Mouse (Mus musculus): ENCODE data around the gene Arhgef2.

The Arhgef2 gene

DNA sequence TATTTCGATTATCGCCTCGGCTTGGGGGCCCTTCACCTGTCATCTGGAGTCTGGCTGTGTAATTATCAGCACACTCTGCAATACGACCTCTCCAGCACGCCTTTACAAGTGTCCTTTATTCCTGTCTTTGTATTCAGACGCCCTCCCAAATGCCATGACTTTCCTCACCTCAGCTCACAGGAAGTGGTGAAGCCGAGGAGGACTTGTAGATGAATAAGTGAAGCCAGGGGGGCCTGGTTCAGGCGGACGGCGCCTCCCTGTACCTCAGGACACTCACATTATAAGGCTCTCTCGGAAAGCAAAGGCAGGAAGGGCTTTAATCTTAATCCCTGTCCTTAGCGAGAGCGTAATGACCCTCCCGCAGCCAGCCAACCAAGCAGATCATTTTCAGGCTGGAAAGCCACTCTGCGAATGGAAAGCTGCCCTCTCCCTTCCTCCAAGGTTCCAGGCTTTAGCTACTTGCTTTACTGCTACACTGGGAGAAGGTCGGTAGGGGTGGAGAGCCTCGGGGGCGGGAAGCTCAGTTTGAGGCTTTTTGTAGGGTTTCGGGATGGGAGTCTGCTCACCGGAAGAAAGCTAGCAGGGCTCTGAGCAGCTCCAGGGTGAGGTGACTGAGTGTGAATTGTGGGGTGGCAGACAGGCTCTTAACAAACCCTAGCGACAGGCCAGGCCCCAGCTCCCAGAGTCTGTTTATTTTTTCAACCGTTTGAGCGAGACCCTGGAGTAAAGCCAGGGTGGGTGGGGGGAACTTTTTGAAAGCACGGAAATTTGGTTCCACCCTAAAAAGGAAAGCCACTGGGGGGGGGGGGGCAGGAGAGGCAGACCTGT lies 16.6 kb downstream of the Arhgef2 start:
- DNase-seq, result peak; percentile 80

DNA sequence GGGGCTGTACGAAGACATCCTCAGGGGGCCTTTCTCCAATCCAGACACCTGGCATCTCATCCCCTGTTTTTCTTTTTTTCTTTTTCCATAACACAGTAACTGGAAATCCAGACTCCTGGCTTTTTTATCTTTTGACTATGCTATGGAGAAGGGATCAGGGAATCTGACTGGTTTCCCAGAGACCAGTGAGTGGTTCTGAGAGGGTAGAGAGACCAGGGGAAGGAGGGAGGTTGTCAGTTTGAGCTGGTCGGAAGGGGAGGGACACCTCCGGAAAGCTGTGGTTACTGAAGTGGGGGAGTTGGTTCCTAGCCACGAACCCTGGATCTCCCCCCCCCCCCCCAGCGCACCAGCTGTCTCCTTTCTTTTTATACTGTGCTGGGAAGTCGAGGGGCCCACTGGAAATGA lies 17.2 kb downstream of the Arhgef2 start:
- peak; percentile 66 for DNase-seq

DNA sequence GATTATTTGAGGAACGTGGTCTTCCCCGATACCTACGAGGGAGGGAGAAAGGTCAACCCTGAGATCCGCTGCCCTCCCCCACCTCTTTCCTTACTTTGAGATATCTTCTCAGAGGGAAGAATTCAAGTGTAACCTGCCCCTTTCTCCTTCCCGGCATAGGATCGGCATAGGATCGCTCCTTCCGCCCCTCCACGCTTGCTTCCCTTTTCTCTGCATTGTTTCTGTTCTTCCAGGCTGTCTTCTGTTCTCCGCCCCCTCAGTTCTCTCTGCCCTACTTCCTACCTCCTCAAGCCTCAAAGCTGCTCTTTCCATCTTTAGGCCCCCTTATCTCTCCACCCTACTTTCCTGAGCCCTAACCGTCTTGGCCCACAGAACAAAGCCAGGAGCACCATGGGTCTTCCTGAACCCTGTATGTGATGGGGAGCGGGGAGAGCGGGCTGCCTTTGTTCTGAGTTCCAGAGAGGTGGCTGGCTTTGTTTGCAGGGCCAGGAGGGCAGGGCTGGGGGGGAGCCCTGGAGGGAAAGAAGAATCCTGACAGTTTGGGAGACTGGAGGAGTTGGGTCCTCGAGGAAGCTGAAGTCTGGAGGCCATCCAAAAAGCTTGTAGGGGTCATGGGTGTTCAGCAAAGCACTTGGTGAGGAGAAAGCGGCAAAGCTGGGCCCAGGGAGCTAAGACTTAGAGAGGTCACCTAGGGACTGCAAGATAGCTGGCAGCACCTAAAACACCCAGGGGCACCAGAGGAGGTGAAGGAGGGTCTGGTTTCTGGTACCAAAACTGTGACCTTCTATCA lies 17.8 kb downstream of the Arhgef2 start:
- peak; percentile 71 for DNase-seq

DNA sequence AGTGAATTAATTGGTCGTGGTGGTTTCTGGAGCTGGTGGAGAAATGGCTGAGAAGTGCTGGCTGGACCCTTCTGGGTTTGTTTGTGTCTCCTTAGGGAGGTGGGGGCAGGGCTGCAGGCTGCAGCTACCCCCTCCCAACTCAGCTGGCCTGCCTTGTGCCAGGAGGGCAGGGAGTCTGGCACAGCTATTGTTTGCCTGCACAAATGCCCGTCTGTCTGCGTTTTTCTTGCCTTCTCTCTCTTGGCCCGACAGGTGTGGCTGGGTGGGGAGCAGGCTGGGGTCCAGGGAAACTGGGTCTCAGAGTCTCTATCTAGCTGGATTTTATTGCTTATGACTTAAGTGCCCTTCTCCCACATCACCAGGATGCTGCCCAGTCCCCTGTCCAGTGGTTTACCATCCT lies 18.6 kb downstream of the Arhgef2 start:
- DNase-seq, result peak; percentile 31

DNA sequence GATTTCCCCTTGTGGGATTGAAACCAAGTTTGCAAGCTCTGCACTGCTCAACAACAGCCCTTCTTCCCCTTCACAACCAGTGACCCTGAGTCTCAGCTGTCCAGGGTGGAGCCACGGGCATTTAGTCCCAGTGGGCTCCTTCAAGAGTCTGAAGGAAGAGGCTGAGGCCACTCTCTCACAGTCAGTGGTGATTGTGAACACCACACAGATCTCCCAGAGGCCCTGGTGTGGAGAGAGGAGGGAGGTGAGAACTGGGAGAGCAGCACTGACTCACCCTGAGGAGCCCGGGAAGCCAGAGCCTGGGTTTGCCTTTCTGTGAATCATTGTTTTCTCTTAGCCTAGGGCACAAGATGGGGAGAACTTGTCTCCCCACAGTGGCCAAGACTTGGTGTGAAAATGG lies 19.2 kb downstream of the Arhgef2 start:
- peak; percentile 37 for DNase-seq

DNA sequence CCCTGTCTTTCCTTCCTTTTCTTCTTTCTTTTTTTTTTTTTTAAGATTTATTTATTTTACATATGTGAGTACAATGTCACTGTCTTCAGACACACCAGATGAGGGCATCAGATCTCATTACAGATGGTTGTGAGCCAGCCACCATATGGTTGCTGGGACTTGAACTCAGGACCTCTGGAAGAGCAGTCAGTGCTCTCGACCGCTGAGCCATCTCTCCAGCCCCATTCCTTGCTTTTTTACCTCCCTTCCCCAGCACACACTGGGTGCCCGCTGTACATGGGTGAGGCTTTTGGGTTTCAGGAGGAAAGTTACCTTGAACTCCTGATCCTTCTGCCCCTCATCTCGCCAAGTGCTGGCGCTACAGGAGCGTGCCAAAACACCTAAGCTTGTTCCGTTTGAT lies 19.8 kb downstream of the Arhgef2 start:
- peak; percentile 7 for DNase-seq

DNA sequence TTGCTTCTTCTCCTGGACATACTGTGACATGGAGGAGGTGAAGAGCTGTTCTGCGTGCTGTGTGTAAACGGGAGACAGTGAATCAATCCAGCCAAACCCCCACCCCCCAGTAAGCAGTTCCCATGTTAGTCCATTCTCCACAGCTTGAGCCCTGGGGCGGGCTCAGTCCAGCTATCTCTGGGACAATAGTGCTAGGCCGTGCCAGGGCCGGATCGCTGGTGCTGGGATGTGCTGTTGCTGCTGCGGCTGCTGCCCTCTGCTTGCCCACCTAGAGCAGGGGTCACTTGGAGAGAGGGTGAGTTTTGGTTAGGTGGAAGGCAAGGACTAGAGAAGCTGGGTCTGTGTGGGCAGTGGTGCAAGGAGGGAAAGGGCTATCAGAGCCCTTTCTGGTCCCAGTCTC lies 20.6 kb downstream of the Arhgef2 start:
- DNase-seq, result peak; percentile 38

DNA sequence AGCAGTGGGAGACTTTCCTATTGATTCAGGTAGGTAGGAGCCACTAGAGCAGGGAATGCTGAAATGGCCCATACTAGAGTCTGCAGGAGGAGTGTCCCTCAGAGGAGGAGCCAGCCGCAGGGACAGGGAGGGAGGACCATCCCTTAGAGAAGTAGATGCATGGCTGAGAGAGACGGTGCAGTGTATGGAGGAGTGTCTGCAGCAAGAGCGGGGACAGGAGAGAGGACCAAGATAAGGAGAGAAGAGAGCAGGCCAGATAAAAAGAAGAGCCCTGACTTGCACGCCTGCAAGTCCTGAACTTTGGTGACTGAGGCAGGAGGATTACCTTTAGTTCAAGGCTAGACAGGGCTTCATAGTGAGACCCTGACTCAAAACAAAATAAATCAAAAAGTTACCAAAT lies 21.3 kb downstream of the Arhgef2 start:
- DNase-seq, result peak; percentile 37

DNA sequence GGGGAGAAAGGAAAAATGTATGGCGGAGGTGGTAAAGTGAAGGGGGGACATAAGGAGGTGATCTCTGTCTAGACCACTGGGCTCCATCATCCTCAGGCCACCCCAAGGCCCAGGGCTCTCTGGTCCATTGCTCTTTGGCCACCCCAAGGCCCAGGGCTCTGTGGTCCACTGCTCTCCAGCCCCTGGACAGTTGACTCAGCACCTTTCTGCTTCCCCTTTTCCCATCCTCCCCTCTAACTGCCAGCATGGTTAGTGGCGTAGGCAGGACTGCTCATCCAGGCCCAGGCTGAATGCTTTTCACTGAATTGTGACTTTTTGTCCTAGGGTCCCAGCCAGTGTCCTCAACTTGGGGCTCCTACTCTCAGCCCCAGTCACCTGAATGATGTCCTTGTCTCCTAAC lies 21.8 kb downstream of the Arhgef2 start:
- peak; percentile 70 for DNase-seq

DNA sequence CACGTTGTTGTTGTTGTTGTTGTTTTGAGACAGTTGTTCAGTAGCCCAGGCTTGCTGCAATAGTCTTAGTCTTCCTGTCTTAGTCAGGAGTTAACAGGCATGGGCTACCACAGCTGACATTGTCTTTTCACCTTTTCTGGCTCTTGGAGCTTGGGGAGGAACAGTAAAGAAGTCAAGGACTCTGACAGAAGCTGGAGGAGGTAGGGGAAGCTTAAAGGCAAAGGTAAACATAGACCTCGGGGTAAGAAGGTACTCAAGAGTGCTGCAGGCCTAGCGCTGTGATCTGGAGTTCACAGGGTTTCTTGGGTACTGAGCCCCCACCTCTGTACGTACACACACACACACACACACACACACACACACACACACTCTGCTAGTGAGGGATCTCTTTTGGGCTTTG lies 23.0 kb downstream of the Arhgef2 start:
- DNase-seq, result no peak

DNA sequence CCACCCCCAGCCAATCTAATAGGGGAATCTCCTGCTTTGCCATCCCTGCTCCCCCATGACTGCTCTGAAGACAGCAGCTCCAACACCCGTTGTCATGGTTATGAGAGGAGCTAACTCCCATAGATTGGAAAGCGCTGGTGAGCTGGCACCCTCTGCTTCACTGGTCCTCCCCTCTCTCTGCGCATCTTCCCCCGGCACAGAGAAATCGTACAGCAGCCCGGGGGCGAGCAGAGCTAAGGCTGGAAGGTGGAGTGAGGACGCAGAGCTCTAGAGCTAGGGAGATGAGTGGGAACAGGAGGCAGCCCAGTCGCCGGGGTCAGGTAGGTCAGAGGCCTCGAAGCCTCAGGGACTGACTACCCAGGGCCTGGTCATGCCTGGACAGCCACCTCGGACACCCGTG lies 23.5 kb downstream of the Arhgef2 start:
- peak; percentile 21 for DNase-seq

DNA sequence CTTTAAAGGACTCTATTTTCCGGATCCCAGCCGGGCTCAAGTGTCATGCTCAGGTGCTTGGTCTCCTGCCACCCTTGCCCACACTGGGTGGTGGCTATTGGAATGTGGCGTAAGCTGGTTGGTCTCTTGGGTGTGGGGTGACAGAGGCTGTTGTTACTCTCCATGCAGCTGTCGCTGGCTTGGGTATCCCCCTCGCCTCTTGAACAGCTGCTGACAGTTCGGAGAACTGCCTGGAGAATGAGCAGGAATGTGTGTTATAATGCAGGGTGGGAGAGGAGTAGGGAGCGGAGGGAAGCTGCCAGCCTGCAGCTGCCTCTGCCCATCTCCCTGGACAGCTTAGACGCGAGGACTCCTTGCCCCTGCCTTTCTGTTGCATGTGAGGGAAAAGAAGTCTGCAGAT lies 24.3 kb downstream of the Arhgef2 start:
- peak; percentile 10 for DNase-seq

DNA sequence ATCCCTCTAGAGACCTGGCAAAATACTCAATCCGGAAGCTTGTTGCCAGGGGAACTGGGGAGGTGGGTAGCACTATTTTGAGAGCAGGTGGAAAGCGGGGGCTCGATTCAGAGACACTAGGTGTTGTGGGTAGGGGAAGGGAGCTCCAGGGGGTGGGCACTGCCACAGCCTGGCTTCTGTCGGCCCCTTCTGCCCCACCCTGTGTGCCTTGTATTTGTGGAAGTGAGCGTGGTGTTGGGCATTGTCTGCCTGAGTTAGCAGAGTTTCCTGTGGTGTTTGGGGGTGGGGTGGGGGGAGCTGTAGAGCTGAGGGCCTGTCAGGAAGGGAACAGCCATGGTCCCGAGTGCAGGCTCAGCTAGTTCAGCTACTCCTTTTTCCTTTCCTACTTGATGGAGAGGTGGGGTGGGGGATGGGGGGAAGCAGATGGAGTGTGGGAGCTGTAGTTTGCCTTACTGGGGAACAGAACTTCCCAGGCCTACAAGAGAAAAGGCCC lies 25.1 kb downstream of the Arhgef2 start:
- DNase-seq, result peak; percentile 77

DNA sequence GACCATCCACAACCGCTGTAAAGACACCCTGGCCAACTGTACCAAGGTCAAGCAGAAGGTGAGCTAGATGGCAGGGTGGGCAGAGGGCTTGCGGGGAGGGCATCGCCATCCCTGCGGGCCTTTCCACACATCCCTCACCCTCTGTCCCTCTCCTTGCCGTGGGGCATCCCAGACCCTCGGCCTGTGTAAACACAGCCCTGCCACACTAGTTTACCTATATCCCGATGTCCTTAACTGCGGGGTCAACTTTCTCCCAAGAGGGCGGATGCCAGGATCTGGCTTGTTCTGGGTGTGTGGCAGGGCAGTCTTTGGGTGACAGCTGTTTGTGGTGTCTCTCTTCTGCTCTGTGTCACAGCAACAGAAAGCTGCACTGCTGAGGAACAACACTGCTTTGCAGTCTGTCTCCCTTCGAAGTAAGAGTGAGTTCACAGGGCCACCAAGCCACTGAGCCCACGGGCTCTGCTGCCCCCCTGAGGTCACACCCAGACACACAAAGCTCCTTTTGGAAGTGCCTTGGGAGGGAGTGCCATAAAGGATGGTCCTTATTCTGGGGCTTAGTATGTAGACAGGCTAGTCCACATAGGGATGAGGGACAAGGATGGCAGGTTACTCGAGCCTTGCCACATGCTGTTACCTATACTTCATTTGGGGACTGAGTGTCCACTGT lies 26.3 kb downstream of the Arhgef2 start:
- DNase-seq, result peak; percentile 56

DNA sequence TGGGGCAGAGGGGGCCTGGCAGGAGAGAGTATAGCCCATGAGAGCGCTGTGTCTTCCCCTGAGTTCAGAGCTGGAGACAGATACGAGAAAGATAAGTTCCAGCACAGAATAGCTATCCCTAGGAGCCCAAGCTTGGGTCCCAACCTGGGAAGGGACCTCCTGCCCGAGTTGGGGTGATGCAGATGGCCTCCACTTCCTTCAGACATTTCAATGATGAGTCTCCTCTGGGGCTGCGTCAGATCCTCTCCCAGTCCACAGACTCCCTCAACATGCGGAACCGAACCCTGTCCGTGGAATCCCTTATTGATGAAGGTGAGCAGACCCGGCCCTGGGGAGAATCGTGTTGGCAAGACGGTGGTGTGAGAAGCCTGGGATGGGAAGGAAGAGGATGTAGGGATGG lies 27.3 kb downstream of the Arhgef2 start:
- DNase-seq, result no peak

DNA sequence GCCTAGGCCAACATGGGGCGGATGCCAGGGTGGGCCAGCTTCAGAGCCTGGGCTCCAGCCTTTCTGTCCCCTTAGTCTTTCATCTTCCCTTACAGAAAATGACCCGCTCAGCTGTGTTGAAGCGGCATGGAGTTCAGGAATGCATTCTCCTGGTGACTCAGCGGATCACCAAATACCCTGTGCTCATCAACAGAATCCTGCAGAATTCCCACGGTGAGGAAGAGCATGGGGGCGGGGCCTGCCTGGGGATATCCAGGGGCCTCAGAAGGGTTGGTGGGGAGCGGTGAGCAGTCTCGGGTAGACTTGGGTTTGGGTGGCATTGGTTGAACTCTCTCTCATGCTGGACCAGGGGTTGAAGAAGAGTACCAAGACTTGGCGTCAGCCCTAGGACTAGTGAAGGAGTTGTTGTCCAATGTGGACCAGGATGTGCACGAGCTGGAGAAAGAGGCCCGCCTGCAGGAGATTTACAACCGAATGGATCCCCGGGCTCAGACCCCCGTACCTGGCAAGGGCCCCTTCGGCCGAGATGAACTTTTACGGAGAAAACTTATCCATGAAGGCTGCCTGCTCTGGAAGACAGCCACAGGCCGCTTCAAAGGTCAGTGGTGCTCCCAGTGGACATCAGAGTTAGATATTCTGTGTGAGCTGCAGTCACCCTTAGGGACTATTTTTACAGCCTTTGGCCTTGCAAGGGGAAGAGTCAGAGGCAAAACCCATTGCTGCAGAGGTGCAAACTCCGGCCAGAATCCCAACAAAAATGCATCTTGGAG lies 29.9 kb downstream of the Arhgef2 start:
- DNase-seq, result peak; percentile 60

DNA sequence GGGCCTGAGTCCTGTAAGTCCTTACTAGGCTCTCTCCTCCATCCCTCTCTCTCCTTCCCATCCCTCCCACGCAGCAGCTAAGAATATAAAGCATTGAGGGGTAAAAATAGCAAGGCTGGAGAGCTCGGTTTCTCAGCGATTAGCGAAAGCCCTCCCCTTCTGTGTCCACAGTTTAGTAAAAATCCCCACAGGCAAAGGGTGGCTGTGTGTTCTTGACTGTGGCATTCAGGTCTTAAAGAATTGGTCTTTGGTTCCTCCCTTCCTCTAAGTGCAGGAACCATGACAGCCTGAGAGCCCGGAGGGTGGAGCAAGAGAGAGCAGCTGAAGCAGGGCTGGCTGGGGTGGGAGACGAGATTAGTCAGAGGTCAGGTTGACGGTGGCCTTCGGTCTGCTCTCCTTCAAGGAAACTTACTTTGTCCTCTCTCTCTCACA lies 30.8 kb downstream of the Arhgef2 start:
- peak; percentile 40 for DNase-seq

DNA sequence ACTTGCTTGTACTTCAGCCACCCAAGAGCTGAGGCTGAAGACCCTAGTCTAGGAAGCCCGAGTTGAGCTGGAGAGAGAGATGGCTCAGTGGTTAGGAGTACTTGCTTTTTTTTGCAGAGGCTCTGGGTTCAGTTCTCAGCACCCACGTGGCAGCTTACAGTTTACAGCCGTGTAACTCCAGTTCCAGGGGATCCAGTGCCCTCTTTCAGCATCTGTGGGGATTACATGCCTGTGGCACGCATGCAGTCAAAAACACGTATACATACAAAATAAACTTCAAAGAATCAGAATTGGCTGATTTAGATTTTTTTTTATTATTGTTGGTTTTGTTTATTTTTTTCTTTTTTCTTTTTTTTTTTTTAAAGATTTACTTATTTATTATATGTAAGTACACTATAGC lies 31.4 kb downstream of the Arhgef2 start:
- peak; percentile 23 for DNase-seq

DNA sequence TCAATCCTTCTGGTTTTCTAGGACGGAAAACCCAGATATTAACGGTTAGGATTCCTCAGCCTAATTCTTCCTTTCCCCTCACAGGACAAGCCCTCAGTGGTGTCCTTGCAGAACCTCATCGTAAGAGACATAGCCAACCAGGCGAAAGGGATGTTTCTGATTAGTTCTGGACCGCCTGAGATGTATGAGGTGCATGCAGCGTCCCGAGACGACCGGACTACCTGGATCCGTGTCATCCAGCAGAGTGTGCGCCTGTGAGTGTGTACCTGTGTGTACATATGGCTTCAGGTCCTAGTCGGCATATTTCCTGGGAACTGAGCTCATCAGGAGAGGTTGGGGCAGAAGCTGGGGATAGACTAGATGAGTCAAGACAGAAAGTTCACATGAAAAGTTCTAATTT lies 33.5 kb downstream of the Arhgef2 start:
- no peak for DNase-seq

DNA sequence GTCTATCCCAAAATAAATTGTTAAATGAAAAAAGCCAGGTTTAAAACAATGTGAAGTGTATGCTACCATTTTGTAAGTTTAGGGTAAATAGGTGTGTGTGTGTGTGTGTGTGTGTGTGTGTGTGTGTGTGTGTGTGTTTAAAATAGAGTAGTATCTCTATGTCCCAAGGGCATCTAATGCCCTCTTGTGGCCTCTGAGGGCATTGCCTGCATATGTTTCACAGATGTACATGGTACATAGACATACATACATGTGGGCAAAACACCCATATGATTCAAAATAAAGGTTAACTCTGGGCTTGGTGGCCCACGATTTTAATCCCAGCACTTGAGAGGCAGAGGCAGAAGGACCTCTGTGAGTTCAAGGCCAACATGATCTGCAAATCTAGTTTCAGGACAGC lies 34.9 kb downstream of the Arhgef2 start:
- peak; percentile 86 for DNase-seq

DNA sequence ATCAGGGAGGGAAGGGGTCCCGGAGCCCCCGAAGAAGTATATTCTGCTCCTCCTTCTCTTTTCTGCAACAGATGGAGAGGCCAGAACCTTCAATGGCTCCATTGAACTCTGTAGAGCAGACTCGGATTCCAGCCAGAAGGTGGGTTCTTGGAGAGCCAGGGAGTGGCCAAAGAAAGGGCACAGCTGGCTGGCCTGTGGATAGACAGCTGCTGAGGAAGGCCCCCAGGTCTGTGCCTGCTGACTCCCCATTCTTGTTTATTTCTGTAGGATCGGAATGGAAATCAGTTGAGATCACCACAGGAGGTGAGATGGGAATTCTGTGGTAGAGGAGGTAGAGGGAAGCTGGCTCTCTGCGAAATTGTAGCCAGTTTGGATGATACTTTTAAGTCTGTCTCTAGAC lies 37.3 kb downstream of the Arhgef2 start:
- no peak for DNase-seq

DNA sequence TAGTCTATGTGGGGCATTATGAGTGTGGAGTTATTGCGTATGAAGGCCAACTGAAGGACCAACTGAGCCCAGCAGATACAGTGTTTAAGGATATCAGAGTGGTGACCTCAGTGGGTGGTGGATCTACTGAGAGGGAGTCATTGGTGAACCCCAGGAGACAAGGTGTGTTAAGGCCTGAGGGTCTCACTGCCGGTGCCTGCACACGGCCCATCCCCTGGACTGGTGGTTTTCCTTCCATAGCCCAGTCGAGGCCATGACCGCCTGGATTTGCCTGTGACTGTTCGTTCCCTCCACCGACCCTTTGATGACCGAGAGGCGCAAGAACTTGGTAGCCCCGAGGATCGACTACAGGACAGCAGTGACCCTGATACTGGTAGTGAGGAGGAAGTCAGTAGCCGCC lies 40.2 kb downstream of the Arhgef2 start:
- no peak for DNase-seq
